Comparison of ENCODE assay signal across 7 mouse cellular contexts in genomic region chr13:110395179-110395794, GRCm38 (mm10). TPM values are rescaled to one million over a fixed set of nuclear protein-coding genes. Genes with fewer than 3 reads are reported as not detected.
A peak's percentile ranks its signal among the peaks of the same experiment; 100 is the strongest.
DNase-seq lines count a peak whose midpoint lies in the region; ATAC-seq and TF ChIP-seq lines count a peak whose summit lies in the region.

No protein-coding gene starts in this region.

- H3K4me2 ChIP-seq in lung, embryonic 16.5 days (ENCODE audit: low read depth, low read length), result peak overlapping the region; percentile 80
- peak overlapping the region; percentile 98 for H3K4me2 ChIP-seq in stomach, postnatal 0 days (replicated peaks; ENCODE audit: low read depth)

- peaks cover 12% of the 10 kb centered on the region for H3K4me1 ChIP-seq in thymus, adult 2 months (replicated peaks; ENCODE audit: control insufficient read depth, insufficient read depth, low read length)
- peaks cover 18% of the 10 kb centered on the region for H3K4me1 ChIP-seq in lung, embryonic 16.5 days (replicated peaks; ENCODE audit: control insufficient read depth, insufficient read depth, low read length)
- no peaks in the 10 kb centered on the region for H3K4me1 ChIP-seq in stomach, postnatal 0 days (replicated peaks; ENCODE audit: control insufficient read depth, insufficient read depth)

- under 1% methylated on average over 41 of the region's 41 CpGs for WGBS in thymus, adult 2 months
- WGBS in lung, embryonic 16.5 days, result 0% methylated on average over 41 of the region's 41 CpGs
- WGBS in stomach, postnatal 0 days, result under 1% methylated on average over 40 of the region's 41 CpGs

- no peak for DNase-seq in thymus, adult 2 months
- DNase-seq in thymus, postnatal 14 days, result no peak
- DNase-seq in embryo, embryonic 11 days, result peak; percentile 53
- DNase-seq in heart, postnatal 4 days, result peak; percentile 63
- DNase-seq in stomach, postnatal 0 days (ENCODE audit: low spot score), result no peak
- no peak for DNase-seq in ovary, postnatal 14 days (ENCODE audit: low spot score)

- no peak for TF ChIP-seq CTCF in thymus, adult 2 months (IDR thresholded peaks at IDR 0.05; ENCODE audit: borderline replicate concordance, control insufficient read depth, extremely low read depth, insufficient read depth, low read length, poor library complexity)
- no peak for TF ChIP-seq CTCF in stomach, postnatal 0 days (IDR thresholded peaks at IDR 0.05; ENCODE audit: low read depth)

- H3K9me3 ChIP-seq in lung, embryonic 16.5 days (ENCODE audit: control insufficient read depth, low read length), result no peaks in the 10 kb centered on the region
- no peaks in the 10 kb centered on the region for H3K9me3 ChIP-seq in stomach, postnatal 0 days (ENCODE audit: control insufficient read depth, low read length)

- no peak for TF ChIP-seq POLR2A in thymus, adult 2 months (IDR thresholded peaks at IDR 0.05; ENCODE audit: control insufficient read depth, extremely low read depth, insufficient read depth, low read length, poor library complexity)

- TF ChIP-seq EP300 in stomach, postnatal 0 days (optimal IDR thresholded peaks at IDR 0.05), result no peak

- no peak overlapping the region for H3K27ac ChIP-seq in thymus, adult 2 months (ENCODE audit: control insufficient read depth, insufficient read depth, low read length)
- peak overlapping the region; percentile 94 for H3K27ac ChIP-seq in lung, embryonic 16.5 days (ENCODE audit: low read length)
- H3K27ac ChIP-seq in stomach, postnatal 0 days (replicated peaks), result peak overlapping the region; percentile 91

- H3K36me3 ChIP-seq in thymus, adult 2 months (ENCODE audit: control insufficient read depth, insufficient read depth, low read length), result no peaks in the 10 kb centered on the region
- H3K36me3 ChIP-seq in lung, embryonic 16.5 days (ENCODE audit: control insufficient read depth, insufficient read depth, low read length), result peaks cover 31% of the 10 kb centered on the region
- H3K36me3 ChIP-seq in stomach, postnatal 0 days (ENCODE audit: control insufficient read depth, insufficient read depth, low read length), result peaks cover 14% of the 10 kb centered on the region

- ATAC-seq in lung, embryonic 16.5 days (ENCODE audit: low read depth), result peak; percentile 13
- peak; percentile 22; the same call in 1 of the 2 replicates for ATAC-seq in stomach, postnatal 0 days (ENCODE audit: low FRiP score, low TSS enrichment)

- peak overlapping the region; percentile 96 for H3K9ac ChIP-seq in lung, embryonic 16.5 days (ENCODE audit: low read length)
- H3K9ac ChIP-seq in stomach, postnatal 0 days (ENCODE audit: low read length), result peak overlapping the region; percentile 85

- H3K27me3 ChIP-seq in thymus, adult 2 months (ENCODE audit: control insufficient read depth, insufficient read depth, low read length), result no peaks in the 10 kb centered on the region; the same call in 1 of the 2 replicates
- H3K27me3 ChIP-seq in lung, embryonic 16.5 days (ENCODE audit: control insufficient read depth, insufficient read depth, low read depth, low read length), result no peaks in the 10 kb centered on the region
- H3K27me3 ChIP-seq in stomach, postnatal 0 days (ENCODE audit: control insufficient read depth, insufficient read depth, low read length), result no peaks in the 10 kb centered on the region

- H3K4me3 ChIP-seq in thymus, adult 2 months (ENCODE audit: control insufficient read depth, insufficient read depth, low read length), result peak overlapping the region; percentile 76
- peak overlapping the region; percentile 91 for H3K4me3 ChIP-seq in lung, embryonic 16.5 days (ENCODE audit: low read length)
- H3K4me3 ChIP-seq in stomach, postnatal 0 days (ENCODE audit: low read depth, low read length), result peak overlapping the region; percentile 80

RNA-seq across cellular contexts. Expression of gene Plk2, which starts 0.4 kb away (rescaled TPM):
- 1.4 and 2.5 TPM in 2 replicates for polyA plus RNA-seq in thymus, adult 2 months (2012; rRNA removed)
- 100 to 1,000 TPM; 101 to 112 TPM for total RNA-seq in heart, postnatal 4 days (2021)
- polyA plus RNA-seq in lung, embryonic 16.5 days (2015; fragmentation: Nextera tagmentation; extraction: Ambion mirVana), result 257 and 267 TPM in 2 replicates
- 41.5 and 47.6 TPM in 2 replicates for polyA plus RNA-seq in stomach, postnatal 0 days (2015; fragmentation: Nextera tagmentation; extraction: Ambion mirVana)

RNA-seq across cellular contexts. Expression of gene Gapt, which starts 38.3 kb away (rescaled TPM):
- 0.94 and 1.1 TPM in 2 replicates for polyA plus RNA-seq in thymus, adult 2 months (2012; rRNA removed)
- total RNA-seq in heart, postnatal 4 days (2021), result under 1 TPM in 1 of 2 experiments, not detected in 1; 0.11 TPM
- 0.69 and 0.79 TPM in 2 replicates for polyA plus RNA-seq in lung, embryonic 16.5 days (2015; fragmentation: Nextera tagmentation; extraction: Ambion mirVana)
- 0.06 and 0.07 TPM in 2 replicates for polyA plus RNA-seq in stomach, postnatal 0 days (2015; fragmentation: Nextera tagmentation; extraction: Ambion mirVana)

Comparison
In these comparisons a context has a peak if more than half of its experiments do, and no peak if none do; other contexts are left out.
1. DNase-seq: peak in embryo, embryonic 11 days (single experiment) and heart, postnatal 4 days (single experiment); none in thymus, adult 2 months (single experiment), thymus, postnatal 14 days (single experiment), stomach, postnatal 0 days (single experiment) and ovary, postnatal 14 days (single experiment).
2. RNA of gene Plk2, which starts 0.4 kb away (polyA plus RNA-seq): 257 to 267 TPM in lung, embryonic 16.5 days and 41.5 to 47.6 TPM in stomach, postnatal 0 days; 1.4 to 2.5 TPM in thymus, adult 2 months; every median in the first group is over 10 times any median in the second.
3. Peak in every context shown above with its lines, with median percentiles within 50 percentile points of each other: H3K4me3 ChIP-seq.